Mouse (Mus musculus) spleen, postnatal 10 days (tissue): Measurements from ENCODE around the gene Synm.

Experiments used
- DNase-seq, 2 experiments: peaks; one replicate each; pipeline ENCODE4 v3.0.0; 2021 to 2022; ENCODE audit warnings: low spot score in 2 of 2

The Synm gene

DNA sequence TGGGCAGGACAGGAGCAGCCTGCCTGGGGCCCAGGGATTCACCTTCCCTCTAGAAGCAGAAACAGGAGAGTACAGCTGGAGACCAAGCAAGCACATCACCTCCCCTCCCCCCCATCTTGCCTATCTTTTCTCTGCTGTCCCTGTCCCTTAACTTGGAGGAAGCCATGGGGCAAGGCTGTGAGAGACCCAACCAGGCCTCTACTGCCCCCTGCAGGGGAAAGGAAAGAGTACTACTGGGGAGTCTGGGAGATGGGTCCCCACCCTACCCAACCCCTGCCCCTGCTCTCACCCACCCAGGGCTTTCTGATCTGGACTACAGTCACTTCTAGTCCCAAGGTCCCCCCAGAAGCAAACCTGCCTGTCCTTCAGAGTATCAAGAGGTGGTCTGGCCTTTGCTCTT, 58.7 kb downstream of the Synm start:
- peak in 1 of 2 experiments; percentile 45 for DNase-seq

DNA sequence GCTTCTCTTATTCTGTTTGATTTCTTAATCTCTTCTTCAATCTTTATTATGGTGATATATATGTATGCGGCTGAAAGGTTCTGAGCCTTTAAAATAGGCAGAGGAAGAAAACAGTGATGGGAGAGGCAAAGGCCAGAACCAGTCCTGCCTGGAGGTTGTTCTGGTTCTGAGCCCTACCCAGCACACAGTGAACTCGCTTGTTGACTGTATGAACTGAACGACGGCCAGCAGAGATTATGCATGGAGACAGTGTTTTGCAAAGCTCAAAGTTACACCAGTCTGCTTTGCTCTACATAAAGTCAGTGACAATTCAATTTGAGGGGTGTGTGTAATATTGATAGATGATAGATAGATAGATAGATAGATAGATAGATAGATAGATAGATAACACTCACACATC, 60.2 kb downstream of the Synm start:
- DNase-seq = no peak

DNA sequence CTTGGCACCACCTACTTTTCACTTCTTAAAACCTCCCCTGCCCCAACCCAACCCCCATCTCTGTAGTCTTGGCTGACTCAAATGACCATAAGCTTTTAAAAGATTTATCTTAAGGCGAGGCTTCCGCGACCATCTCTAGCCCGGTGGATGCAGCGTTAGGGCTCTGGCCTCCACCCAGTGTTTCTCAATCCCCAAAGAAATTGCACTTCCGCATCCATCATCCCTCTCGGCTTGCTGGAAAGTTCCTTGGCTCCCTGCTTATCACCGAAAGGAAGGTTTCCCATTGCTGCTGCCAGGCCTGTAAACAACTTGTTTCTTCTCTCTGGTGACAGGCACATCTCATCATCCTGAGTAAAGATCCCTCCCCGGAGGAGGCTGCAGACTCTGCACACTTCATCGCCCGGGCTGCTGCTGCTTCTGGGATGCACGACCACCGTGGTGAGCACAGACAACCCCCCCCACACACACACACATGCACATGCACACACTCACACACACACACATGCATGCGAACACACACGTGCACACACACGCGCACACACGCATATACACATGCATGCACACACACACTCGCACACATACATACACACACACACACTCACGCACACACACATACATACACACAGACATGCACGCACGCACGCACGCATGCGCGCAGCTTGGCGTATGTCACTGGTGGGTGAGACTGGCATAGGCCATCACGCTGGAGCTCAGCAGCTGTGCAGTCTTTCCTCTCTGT, 61.5 kb downstream of the Synm start:
- no peak for DNase-seq

DNA sequence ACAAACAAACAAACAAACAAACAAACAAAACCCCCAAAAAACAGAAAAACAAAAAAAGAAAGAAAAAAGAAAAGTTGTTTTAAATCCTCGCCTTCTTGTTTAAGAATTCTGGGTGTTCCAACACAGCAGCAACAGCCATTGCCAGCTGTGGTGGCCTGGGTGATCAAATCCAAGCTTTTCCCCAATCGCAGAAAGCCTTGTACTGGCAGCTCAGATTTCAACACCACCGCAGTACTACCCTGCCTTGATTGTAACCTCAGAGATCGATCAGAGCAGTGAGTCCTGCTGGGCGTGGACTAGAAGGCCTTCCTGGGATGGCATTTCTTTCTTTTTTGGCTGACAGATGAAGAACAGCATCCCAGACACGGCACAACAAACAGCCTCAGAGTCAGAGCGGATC, 63.6 kb downstream of the Synm start:
- no peak for DNase-seq

DNA sequence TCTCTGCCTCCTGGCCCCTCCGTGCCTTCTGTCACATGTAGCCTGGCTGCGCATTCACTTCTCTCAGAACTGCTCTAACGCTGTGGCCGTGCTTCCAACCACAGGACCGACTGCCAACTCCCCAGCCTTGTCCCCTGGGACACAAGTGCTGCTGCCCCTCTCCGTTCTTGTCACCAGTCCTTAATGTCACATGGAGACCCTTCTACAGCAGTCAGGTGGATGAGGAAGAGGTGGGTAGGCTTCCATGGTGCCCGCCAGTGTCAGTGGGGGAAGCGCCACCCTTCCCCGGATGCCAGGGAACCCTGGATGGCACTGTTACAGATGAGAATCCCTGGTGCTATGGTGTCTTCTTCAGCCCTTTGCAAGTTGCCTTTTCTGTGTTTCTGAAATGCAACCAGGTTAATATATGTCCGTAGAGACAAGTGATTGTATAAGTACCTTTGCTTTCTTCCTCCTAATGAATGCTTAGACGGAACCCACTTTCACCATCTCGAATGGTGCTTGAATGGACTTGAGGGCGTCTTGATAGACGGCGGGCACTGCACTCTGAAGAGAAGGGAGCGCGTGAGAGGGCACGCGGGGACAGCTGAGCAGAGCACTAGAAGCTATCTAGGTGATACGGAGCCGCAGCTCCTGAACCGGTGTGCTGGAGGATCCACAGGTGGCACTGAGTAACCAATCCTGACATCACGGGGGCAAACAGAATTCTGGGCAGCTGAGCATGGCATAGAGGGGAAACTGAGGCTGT, 66.6 kb downstream of the Synm start:
- DNase-seq = no peak

DNA sequence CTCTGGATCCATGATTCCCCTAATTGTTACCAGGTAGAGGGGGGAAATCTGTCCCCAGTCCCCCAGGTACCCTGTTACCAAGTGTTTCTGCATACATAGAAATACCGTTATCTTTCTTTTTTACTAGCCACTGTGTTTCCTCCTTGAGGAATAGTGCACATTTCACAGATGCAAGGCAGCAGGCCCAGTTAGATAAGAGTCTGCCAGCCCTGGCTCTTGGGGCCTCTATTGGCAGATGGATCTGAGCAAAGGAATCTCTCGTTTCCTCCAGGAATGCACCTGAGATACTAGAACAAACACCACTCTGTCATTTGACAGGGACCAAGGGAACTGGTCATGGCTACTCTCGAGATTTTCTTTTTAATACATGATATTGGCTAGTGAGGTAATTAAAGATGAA, 67.4 kb downstream of the Synm start:
- DNase-seq = no peak

DNA sequence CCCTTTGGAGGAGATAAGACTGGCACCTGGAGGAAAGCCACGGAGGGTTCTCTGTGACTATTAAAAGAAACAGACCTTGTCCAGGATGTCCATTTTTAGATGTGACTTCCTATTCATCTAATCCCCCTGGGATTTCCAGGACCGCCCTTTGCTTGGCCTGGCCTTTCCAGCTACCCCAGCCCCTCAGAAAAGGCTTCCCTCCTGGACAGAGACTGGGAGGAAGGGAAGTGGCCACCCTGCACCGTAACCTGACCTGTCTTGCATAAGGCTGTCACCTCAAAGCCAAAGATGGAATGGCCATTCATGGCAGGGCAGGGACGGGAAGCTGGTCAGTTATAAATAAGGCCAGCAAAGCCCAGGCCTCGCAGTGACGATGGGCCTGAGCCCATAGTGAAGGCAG, 68.5 kb downstream of the Synm start:
- DNase-seq = no peak

DNA sequence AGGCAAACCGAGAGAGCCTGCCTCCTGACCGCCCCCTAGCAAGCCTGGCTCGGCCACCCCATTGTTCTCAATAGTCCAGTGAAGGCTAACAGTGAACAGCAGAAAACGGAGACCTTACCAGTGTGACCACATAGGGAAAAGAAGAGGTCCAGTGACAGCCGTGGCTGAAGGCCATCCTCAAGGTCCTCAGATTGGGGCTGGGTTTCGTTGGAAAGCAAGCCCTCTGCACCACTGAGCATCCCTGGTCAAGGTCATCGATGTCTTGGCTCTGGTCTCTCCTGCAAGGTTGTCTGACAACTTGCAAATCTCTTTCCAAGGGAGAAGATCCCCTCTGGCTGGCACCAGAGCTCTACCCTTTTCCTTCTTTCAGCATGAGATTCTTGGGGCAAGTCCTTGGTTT, 69.7 kb downstream of the Synm start:
- no peak for DNase-seq

DNA sequence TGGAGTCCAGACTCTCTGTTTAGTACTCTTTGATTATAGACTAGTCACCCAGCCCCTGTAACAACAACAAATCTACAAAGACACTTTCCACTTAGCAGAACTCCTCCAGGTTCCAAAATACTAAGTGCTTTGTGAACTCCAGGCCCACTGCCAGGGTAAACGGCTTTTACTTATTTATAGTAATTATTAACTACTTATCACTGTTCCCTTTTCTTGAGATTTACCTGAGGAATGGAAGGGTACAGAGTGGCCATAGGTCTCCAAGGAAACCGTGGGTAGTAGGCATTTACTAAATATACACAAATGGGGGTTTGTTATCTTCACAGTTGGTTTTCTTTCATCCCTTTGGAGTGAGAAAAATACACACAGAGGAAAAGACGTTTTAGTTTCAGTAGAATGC, 71.3 kb downstream of the Synm start:
- DNase-seq = no peak

DNA sequence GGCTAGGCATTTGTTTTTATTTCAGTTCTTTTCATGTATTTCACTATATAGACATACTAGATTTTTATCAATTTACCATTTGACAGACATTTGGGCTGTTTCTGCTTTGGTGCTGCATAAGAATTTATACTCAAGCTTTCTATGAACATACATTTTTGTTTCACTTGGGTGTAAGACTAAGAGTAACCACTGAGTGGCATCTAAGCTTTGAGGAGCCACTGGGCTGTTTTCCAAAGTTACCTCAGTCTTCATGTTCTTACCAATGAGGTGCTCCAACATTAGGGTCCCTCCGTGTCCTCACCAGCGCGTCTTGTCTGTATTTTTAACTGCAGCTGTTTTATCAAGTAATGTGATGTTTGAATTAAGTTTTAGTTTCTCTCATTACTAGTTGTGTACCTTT, 73.0 kb downstream of the Synm start:
- DNase-seq = no peak

DNA sequence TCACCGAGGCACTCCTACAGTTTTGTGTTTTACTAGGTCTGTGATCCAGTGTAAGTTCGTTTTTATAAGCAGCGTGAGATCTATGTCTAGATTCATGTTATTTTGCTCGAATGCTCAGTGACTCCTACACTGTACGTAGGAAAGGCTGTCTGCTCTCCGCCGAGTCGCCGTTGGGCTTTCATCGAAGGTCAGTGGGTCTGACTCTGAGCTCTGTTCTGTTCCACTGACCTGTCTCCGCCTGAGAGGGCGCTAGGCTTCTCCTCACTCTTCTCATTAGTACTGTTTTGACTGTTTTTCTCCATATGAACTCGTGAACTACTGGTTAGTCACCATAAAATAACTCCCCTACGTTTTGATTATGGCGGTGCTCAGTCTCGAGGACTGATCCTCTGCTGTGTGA, 76.5 kb downstream of the Synm start:
- no peak for DNase-seq

DNA sequence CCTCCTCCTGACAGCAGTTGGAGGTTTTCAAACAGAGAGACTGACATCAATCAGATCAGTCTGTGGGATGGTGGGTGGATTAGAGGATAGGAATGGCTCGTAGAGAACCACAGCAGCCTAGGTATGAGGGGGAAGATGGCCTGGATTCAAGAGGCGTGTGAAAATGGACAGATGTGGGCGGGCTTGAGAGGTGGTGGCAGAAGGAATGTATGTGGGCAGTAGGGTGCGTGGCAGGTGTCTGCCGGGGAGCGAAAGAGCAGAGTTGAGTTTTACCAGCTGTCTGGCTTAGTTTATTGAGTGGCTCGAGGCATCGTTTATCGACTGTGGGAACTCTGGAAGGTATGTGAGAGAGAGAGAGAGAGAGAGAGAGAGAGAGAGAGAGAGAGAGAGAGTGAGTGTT, 78.5 kb downstream of the Synm start:
- DNase-seq = no peak
